Mouse (Mus musculus) mouse embryonic stem cell (cell line): Measurements from ENCODE around the gene Slit2.

Source experiments
- in situ Hi-C, 2 experiments: fragments of 300-500 bp; cut with MboI; formaldehyde crosslinking; loops; 1 replicate in 1 of 2; 3 replicates in 1 of 2; pipeline ENCODE4 v1.14.3; 2019 to 2020; ENCODE audit warnings: low sequenced_read_pairs in 2 of 2, low pct_unique_long_range_greater_than_20kb in 1 of 2, mixed read lengths in 1 of 2; ENCODE audit not compliant: unreplicated experiment in 1 of 2

Gene Slit2

DNA sequence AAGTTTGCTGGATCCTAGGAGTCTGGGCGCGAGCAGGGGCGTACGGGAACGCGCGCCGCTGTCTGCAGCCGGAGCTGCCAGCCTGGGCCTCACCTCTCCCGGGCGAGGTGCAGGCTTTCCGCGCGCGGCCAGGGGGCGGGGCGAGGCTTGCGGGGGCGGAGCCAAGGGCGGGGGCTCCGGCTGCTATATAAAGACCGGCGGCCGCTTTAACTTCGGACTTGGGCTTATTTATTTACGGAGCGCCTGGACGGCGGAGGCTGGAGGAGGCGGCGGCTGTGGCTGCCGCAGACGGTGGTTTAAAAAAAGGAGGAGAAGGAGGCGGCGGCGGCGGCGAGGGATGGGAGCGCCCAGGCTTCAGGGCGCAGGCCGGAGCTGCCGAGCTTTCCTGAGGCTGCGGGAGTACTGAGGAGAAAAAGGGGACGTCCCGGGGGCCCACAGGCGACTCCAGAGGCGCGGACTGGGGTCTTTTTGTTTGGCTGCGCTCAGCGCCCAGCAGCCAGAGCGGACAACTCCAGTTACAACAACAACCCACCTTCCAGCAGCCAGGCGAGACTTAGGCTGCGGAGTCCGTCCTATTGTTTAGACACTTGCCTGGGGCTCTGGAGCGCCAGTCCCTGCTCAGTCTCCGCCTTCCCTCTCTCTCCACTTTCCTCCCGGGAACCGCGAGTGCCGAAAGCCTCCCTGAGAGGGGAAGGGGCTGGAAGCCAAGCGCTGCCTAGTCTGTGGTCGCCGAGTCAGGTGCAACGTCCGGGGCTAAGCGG is at the start of gene Slit2:
TSS of gene Slit2 (plus strand) at position 198 of the 761 bp plus-strand sequence.
- in situ Hi-C loops: loop anchor here in 1 of 2 experiments (25.0 kb wide), 1 partner anchor 354 kb away; the partner anchor contains the start of gene 5730480H06Rik

DNA sequence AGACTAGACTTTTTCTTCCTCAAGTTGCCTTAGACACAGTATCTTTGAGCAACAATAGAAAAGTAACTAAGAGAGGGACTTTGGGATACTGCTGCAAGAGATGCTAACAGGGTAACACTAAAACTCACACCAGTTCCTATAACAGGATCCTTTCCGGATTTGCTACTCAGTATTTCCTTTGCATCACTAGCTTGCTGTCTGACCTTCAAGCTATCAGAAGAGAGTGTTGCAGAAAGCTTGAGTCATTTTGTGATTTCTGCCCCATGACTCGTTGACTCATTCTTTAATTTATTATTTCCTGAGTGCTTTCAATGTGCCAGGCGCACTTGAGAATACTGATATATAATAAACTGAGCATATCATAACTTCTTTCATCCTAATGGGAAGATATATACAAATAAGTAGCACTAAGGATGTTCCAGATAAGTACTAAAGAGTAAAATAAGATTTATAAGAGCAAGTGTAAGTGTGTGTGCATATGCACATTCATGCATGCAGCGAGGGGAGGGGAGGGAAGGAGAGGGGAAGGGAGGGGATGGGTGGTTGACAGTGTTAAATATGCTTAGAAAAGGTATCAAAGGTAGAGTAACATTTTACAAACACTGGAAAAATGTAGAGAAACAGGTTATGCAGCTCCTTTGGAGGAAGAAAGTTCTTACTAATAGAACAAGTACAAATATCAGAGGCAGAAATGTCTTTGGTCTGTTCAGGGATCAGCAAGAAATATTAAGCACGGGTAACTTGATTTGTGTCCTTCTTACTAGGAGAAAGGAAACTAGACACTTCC is 44.2 kb upstream of the Slit2 start:
- in situ Hi-C loops: no loop called here

DNA sequence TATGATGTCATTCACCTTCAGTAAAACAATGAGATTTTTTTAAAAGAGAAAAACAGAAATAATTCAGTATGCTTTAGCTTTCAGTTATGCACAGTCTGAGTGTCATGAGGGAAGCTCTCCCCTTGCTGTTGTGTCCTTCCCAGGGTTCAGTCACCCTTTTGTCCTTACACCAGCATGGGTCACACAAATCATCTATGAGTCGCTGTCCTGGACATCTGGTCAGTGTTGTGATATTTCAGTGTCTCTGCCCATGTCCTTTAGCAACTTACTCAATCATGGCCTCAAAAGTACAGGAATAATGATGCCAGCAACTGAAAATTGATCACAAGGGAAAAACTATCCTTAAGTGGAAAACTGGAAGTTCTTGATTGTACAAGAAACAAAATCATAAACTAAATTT is 26.5 kb upstream of the Slit2 start:
- in situ Hi-C loops: no loop called here

DNA sequence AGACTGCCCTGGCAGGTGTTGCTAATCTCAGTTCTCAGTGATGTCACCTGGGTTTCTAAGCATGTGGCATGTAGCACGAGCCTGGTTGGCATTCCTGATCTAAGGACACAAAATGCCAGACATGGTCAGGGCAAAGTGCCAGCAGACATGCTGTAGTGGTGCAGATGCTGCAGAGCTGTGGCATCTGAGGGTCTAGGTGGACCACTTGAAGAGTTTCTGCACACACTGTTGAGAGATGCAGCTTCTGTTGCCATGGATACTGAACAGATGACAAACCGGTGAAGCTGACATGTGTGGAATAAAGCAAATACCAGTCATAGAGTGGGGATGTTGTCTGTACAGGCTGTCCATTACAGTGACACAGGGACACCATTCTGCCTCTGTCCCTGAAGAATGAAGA is 7.1 kb upstream of the Slit2 start:
- in situ Hi-C loops: loop anchor here in 1 of 2 experiments (25.0 kb wide), 1 partner anchor 362 kb away; the partner anchor contains the start of gene 5730480H06Rik

DNA sequence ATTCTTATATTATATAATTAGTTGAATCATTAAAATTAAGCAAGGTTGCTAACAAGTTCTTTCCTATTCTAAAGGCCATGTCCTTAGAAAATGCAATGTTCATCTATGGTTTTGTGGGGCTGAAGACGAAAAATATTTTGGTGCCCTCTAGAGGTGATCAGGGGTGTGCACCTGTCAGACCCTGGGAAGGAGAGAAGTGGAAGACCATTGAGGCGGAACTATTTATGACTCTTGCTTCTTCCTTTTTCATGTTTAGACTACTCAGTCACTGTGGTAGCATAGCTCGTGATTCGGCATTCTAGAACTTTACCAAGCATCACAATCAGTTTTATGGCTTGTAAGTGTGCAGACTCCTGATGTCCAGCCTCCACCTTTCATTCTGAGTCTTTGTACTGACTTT is 3.6 kb upstream of the Slit2 start:
- in situ Hi-C loops: loop anchor here in 1 of 2 experiments (25.0 kb wide), 1 partner anchor 358 kb away; the partner anchor contains the start of gene 5730480H06Rik

DNA sequence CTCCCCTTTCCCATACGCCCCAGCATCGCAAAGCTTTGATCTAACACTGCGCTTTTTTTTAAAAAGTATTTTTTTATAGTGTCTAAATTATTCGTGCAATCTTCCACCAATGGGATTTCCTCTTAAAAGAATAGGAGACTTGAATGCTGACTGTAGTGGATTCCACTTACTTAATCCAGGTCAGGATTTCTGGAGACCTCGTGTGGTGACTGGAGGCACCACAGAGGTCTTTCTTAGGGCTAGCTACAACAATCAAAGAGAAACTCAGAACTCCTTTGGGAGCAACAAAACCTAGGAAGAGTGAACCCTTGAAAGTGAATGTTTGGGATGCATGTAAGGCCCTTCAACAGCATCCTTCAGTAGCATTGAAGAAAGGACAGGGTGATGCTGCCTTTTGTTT is 2.5 kb upstream of the Slit2 start:
- in situ Hi-C loops: loop anchor here in 1 of 2 experiments (25.0 kb wide), 1 partner anchor 357 kb away; the partner anchor contains the start of gene 5730480H06Rik

DNA sequence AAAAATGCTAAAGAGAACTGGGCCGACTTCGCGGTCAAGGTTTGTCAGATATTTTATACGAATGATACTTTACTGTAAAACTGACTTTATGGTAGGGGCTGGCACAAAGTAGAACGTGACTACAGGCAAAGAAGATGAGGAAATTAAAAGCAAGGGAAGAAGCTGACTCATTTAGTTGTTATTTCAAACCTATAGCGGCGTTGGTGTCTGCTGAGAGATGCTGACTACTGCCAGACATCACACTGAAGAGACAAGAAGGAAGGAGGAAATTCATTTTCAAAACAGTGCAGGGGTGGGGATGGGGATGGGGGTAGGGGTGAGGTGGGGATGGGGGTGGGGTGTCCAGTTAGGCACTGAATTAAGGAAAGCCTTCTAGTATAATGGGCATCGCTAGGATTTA is 987 bp upstream of the Slit2 start:
- in situ Hi-C loops: loop anchor here in 1 of 2 experiments (25.0 kb wide), 1 partner anchor 355 kb away; the partner anchor contains the start of gene 5730480H06Rik

DNA sequence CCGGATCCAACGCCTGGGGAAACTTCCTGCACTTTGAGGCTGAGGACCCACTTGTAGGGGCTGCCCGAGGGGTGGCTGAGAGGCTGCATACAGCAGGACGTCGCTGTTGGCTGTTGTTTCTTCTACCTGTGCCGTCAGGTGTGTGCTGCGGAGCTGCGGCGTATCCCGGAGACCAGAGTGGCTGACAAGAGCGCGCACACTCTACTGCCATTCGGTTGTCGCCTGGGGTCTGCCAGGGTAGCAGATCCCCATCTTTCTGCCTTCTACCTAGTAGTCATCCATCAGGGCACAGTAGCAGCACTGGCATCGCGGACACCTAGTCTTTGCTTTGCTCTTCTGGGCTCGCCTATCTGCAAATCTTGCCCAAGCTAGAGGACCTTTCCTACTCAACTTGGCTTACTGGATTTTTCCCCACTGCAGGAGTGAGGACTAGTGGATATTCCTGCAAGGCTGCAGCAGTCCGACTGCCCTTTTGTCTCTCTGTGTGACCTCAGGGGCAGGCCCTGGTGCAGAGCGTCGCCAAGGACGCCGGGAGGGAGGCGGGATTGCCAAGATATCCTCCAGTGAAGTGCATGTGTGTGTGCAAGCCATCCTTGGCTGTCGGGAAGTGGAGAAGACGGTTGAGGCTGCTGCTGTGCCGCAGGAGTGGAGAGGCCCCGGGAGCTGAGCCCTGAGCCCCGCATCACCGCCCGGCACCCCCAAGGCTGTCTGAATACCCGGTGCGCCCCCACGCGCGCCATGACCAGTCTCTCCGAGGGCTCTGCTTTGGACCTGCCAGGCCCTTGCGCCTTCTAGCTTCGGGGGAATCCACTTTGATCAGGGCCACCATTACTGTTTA is 1.0 kb downstream of the Slit2 start:
- in situ Hi-C loops: loop anchor here in 1 of 2 experiments (25.0 kb wide), 1 partner anchor 353 kb away; the partner anchor contains the start of gene 5730480H06Rik

DNA sequence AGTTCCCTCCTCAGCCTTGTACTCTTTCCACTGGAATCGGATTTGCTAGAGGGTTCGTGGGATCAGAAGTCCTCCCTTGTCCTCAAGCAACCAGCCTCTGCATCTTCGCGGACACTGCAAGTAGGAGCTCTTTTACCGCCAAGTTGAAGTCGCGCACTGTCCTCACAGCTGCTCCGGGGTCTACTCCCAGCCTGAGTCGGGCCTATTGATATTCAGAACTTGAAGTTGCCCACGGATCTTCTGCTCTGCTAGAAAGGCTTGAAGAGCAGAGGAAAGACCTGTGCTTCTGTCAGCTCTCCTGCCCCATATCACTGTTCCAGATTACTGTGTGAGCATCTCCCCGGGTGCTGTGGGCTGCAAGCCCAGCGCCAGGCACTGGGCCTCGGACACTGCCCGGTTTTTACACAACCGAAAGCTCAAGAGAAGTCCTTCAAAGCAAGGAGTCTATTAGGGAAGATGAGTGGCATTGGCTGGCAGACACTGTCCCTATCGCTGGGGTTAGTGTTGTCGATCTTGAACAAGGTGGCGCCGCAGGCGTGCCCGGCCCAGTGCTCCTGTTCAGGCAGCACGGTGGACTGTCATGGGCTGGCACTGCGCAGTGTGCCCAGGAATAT is 1.8 kb downstream of the Slit2 start:
- in situ Hi-C loops: loop anchor here in 1 of 2 experiments (25.0 kb wide), 1 partner anchor 353 kb away; the partner anchor contains the start of gene 5730480H06Rik

DNA sequence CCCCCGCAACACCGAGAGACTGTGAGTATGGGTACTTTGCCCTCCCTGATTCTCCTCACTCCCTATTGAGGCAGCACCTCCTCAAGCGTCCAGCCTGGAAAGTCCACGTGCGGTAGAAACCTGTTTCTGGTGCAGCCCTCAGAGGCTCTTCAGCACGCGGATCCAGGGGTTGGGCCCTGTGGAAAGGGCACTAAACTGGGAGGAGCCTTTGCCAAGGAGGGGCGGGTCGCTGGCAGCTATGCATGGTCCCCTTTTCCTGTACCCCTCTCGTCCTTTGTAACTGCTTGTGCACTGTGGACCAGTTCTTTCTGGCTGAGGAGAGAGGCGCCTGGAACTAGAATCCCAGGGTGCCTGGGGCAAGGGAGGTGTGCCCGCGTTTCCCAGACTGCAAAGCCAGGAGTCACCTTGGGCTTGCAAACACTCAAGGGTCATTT is 2.3 kb downstream of the Slit2 start:
- in situ Hi-C loops: loop anchor here in 1 of 2 experiments (25.0 kb wide), 1 partner anchor 352 kb away; the partner anchor contains the start of gene 5730480H06Rik

DNA sequence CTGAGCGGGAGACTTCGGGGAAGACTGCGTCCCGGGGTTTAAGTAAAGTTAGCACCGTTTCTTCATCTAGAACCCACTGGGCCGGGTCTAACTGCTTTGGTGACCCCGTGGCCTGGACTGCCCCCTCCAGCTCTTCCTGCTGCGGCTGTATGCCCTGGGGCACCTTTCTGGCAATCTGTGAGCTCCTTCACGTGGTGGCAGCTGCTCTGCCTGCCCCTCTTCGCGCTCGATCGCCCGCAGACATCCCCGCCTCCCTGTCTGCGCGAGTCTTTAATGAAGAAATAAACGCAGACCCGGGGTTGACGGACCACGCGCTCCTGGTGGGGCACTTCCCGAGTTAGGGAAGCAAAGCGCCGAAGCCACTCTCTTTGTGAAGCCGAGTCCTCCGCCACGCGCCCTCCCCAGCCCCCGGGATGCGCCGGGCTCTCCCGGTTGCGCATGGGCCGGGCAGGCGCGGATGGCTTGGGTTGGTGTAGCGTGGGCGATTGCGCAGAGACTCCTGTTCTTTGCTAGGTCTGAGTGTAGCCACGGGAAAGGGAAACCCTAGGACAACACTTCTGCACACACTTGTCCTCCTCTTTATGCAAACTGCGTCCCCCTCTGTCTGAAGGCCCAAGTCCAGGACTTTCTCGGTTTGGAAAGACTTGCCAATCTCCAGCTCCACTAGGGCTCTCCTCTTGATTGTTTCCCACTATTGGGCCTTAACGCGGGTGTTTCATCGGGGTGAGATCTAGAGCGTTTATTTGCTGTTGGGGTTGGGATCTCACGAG is 3.1 kb downstream of the Slit2 start:
- in situ Hi-C loops: loop anchor here in 1 of 2 experiments (25.0 kb wide), 1 partner anchor 351 kb away; the partner anchor contains the start of gene 5730480H06Rik

DNA sequence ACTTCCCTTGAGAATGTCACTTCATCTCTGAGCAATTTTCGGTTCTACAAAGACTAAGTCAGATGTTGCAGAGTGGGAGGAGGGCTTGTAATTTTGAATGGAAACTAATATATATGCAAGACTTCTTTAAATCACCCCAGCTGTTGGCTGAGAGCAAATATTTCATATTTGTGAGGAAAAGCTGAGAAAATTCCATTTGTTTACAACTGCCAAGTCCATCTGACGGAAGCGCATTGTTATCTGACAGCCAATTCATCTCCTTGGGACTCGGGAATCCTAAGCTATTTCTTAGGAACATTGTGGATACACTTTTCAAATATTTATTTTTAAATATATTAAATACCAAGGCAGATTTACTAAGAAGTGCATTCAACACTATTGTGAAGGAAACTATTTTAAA is 8.0 kb downstream of the Slit2 start:
- in situ Hi-C loops: loop anchor here in 1 of 2 experiments (25.0 kb wide), 1 partner anchor 346 kb away; the partner anchor contains the start of gene 5730480H06Rik

DNA sequence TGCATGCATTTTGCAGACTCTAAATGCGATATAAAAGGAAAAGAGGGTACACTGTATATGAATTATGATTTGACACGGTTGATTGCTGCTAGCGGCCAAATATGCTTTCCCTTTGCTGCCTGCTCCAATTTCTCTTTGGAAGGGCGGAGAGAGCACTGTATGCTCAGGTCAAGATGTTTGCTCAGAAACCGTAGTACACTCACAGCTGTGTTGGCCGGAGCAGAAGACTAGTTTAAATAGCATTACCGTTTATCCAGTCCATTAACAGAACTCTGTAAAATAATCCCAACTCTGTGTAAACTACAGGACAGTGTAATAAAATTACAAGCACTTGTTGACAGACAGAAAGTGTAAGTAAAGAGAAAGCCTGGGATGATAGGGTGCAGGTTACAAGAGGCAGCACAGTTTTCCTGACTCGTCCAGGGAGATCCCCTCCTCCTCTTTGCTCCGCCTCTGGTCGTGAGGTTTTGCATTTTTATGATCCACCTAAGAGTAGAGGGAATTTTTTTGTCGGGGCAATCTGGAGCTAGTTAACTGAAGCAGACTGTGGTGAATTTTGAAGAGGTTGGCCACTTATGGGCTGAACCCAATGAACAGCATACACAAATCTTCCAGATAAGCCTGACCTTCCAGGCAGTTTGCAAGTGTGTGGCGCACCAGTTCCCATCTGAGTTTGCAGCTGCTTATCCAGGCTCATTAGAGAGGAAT is 20.9 kb downstream of the Slit2 start:
- in situ Hi-C loops: no loop called here

DNA sequence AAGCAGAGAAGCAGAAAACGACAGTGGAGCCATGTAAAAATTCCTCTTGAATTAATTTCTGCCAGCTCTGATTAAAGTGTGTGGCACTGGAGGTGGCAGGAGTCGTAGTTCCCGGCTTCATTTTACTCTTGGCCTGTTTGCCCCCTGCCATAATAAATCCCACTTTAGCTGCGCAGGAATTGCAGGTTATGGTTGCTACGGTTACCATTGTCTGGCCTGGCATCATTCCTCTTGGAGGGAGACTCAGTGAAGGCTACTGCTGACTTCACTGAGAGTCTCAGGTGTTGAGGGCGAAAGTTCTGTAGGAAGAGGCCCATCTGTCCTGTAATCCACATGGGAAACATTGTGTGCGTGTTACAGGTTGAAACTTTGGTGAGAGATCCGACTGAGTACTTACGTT is 22.6 kb downstream of the Slit2 start:
- in situ Hi-C loops: no loop called here

DNA sequence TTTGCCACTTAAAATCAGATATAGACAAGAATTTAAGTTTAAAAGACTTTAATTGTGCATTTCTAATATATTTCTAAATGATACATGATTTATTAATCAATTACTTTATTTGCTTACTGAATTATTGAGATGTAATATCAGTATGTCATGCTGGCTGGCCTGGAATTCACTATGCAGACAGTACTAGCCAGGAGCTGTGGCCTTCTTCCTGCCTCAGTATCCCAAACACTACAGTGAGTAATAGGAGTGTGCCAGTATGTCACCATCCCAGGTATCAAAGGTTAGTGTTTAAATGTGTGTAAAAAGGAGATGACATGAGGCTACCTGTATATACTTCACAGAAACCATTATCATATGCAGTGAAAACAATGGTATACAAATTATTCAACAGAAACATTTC is 23.1 kb downstream of the Slit2 start:
- in situ Hi-C loops: no loop called here

DNA sequence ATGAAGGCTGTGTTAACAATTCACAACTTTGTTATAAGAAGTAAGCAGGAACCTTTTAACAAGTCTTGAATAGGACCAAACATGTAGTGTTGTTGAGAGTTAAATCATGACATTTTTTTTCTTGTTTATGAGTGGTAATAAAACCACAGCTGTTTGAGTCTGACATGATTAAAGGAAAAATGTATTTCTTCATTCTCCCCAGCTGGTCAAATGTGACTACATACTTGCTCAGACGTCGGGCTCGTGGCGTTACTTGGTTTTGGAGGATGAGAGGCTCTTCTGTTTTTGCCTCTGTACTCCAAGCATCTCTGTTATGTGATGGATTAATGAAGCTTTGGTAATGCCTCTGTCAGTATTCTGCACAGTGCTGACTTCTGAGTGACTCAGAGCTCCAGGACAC is 40.5 kb downstream of the Slit2 start:
- in situ Hi-C loops: no loop called here
